Comparison of ENCODE assay signal across 14 mouse cellular contexts in genomic region chr7:81672735-81673291, GRCm38 (mm10). TPM values are rescaled to one million over a fixed set of nuclear protein-coding genes. Genes with fewer than 3 reads are reported as not detected.
A peak's percentile ranks its signal among the peaks of the same experiment; 100 is the strongest.
DNase-seq lines count a peak whose midpoint lies in the region; ATAC-seq lines count a peak whose summit lies in the region.
"Had no signal": no experiment of that assay in that cellular context is flagged by ENCODE, and none has a peak within 500 bp of the region (broad histone marks: within the 10 kb centered on the region; RNA-seq: fewer than 3 reads in every experiment).

No protein-coding gene starts in this region.

- H3K36me3 ChIP-seq in hindbrain, embryonic 16.5 days (ENCODE audit: control insufficient read depth, insufficient read depth, low read length) = no peaks in the 10 kb centered on the region
- H3K36me3 ChIP-seq: embryonic facial prominence, embryonic 13.5 days; midbrain, embryonic 12.5 days had no signal

- 51% methylated on average over 10 of the region's 10 CpGs for WGBS in hindbrain, embryonic 16.5 days

- H3K9me3 ChIP-seq in hindbrain, embryonic 16.5 days (ENCODE audit: control insufficient read depth, low read length) = no peaks in the 10 kb centered on the region
- H3K9me3 ChIP-seq: embryonic facial prominence, embryonic 13.5 days; midbrain, embryonic 12.5 days had no signal

- H3K4me1 ChIP-seq in hindbrain, embryonic 16.5 days (ENCODE audit: control insufficient read depth, insufficient read depth, low read depth, low read length) = peaks cover 7% of the 10 kb centered on the region

- H3K4me3 ChIP-seq in hindbrain, embryonic 16.5 days (ENCODE audit: low read length) = no peak overlapping the region
- H3K4me3 ChIP-seq: embryonic facial prominence, embryonic 13.5 days; midbrain, embryonic 12.5 days had no signal

- peak; percentile 38; the same call in 1 of the 2 replicates for ATAC-seq in hindbrain, embryonic 16.5 days

- no peak overlapping the region for H3K9ac ChIP-seq in hindbrain, embryonic 16.5 days (ENCODE audit: low read depth, low read length)
- H3K9ac ChIP-seq: embryonic facial prominence, embryonic 13.5 days; midbrain, embryonic 12.5 days had no signal

- H3K27me3 ChIP-seq in hindbrain, embryonic 16.5 days (replicated peaks; ENCODE audit: control insufficient read depth, insufficient read depth, low read length) = no peaks in the 10 kb centered on the region
- H3K27me3 ChIP-seq: embryonic facial prominence, embryonic 13.5 days; midbrain, embryonic 12.5 days had no signal

- H3K27ac ChIP-seq in hindbrain, embryonic 16.5 days (ENCODE audit: low read depth, low read length) = peak overlapping the region; percentile 42; the same call in 1 of the 2 replicates
- H3K27ac ChIP-seq: embryonic facial prominence, embryonic 13.5 days; midbrain, embryonic 12.5 days; stomach, postnatal 0 days had no signal

- no peak overlapping the region; the same call in 1 of the 2 replicates for H3K4me2 ChIP-seq in hindbrain, embryonic 16.5 days (ENCODE audit: low read length)
- H3K4me2 ChIP-seq: embryonic facial prominence, embryonic 13.5 days; midbrain, embryonic 12.5 days had no signal

- DNase-seq in heart, adult 11 months = peak; percentile 80
- no peak for DNase-seq in heart, postnatal 4 days
- DNase-seq in kidney, adult 9 months = peak; percentile 2
- DNase-seq in kidney, adult 18-20 months = no peak
- peak; percentile 8 for DNase-seq in CD4-positive helper T cell, adult 2 months (ENCODE audit: low read depth, low spot score)
- DNase-seq in spleen, postnatal 10 days (ENCODE audit: low spot score in 2 of 2) = no peak
- DNase-seq in lung, postnatal 36 days = no peak
- DNase-seq: cerebellum, adult 9-11 months; left cerebral cortex, postnatal 4 days; right cerebral cortex, postnatal 14 days had no signal

RNA-seq across cellular contexts. Expression of gene Homer2, which starts 34.5 kb away (rescaled TPM):
- total RNA-seq in heart, postnatal 4 days (2021) = 10 to 100 TPM; 60.7 to 63.1 TPM
- 23.5 and 26.3 TPM in 2 replicates for polyA plus RNA-seq in hindbrain, embryonic 16.5 days (2015; fragmentation: Nextera tagmentation; extraction: Ambion mirVana)

Comparison
In these comparisons a context has a peak if more than half of its experiments do, and no peak if none do; other contexts are left out.
1. DNase-seq: peak in heart, adult 11 months (single experiment), kidney, adult 9 months (single experiment) and CD4-positive helper T cell, adult 2 months (single experiment); none in heart, postnatal 4 days (single experiment), kidney, adult 18-20 months (single experiment), spleen, postnatal 10 days (0 of 2) and lung, postnatal 36 days (single experiment).